Mouse (Mus musculus): ENCODE data around the gene Clasp2.

Clasp2 gene

GRCm38 (mm10) chr9:113741108-113741636, at the start of gene Clasp2:
Clasp2 (plus strand) TSS chr9:113741473.
- no peak; the same call in 1 of the 2 replicates for TF ChIP-seq GATA4 (IDR thresholded peaks at IDR 0.05; ENCODE audit: insufficient replicate concordance, low read length)

GRCm38 (mm10) chr9:113701441-113702160, 39.7 kb upstream of the Clasp2 start:
- TF ChIP-seq GATA4 (IDR thresholded peaks at IDR 0.05; ENCODE audit: insufficient replicate concordance, low read length): no peak

- no peak for TF ChIP-seq GATA4 (IDR thresholded peaks at IDR 0.05; ENCODE audit: insufficient replicate concordance, low read length)
These were observed 35.2 kb upstream of the Clasp2 start for GRCm38 (mm10) chr9:113706108-113706507.

GRCm38 (mm10) chr9:113706841-113707240, 34.4 kb upstream of the Clasp2 start:
- no peak for TF ChIP-seq GATA4 (IDR thresholded peaks at IDR 0.05; ENCODE audit: insufficient replicate concordance, low read length)

GRCm38 (mm10) chr9:113707481-113708360, 33.6 kb upstream of the Clasp2 start, which contains the start of gene Pdcd6ip:
Pdcd6ip (minus strand) TSS chr9:113708259.
- TF ChIP-seq GATA4 (IDR thresholded peaks at IDR 0.05; ENCODE audit: insufficient replicate concordance, low read length): no peak

GRCm38 (mm10) chr9:113708361-113709280, 32.7 kb upstream of the Clasp2 start:
- TF ChIP-seq GATA4 (IDR thresholded peaks at IDR 0.05; ENCODE audit: insufficient replicate concordance, low read length): no peak

- no peak for TF ChIP-seq GATA4 (IDR thresholded peaks at IDR 0.05; ENCODE audit: insufficient replicate concordance, low read length)
These were observed 30.4 kb upstream of the Clasp2 start for GRCm38 (mm10) chr9:113710871-113711270.

GRCm38 (mm10) chr9:113719063-113719462, 22.2 kb upstream of the Clasp2 start:
- TF ChIP-seq GATA4 (IDR thresholded peaks at IDR 0.05; ENCODE audit: insufficient replicate concordance, low read length): no peak

GRCm38 (mm10) chr9:113724646-113725045, 16.6 kb upstream of the Clasp2 start:
- TF ChIP-seq GATA4 (IDR thresholded peaks at IDR 0.05; ENCODE audit: insufficient replicate concordance, low read length): no peak

- TF ChIP-seq GATA4 (IDR thresholded peaks at IDR 0.05; ENCODE audit: insufficient replicate concordance, low read length): no peak
These were observed 15.1 kb upstream of the Clasp2 start for GRCm38 (mm10) chr9:113726131-113726530.

GRCm38 (mm10) chr9:113726991-113727680, 14.1 kb upstream of the Clasp2 start:
- no peak for TF ChIP-seq GATA4 (IDR thresholded peaks at IDR 0.05; ENCODE audit: insufficient replicate concordance, low read length)

- TF ChIP-seq GATA4 (IDR thresholded peaks at IDR 0.05; ENCODE audit: insufficient replicate concordance, low read length): no peak
These were observed 9.7 kb upstream of the Clasp2 start for GRCm38 (mm10) chr9:113731540-113731939.

- no peak for TF ChIP-seq GATA4 (IDR thresholded peaks at IDR 0.05; ENCODE audit: insufficient replicate concordance, low read length)
These were observed 5.4 kb upstream of the Clasp2 start for GRCm38 (mm10) chr9:113735920-113736319.

- TF ChIP-seq GATA4 (IDR thresholded peaks at IDR 0.05; ENCODE audit: insufficient replicate concordance, low read length): no peak
These were observed 3.3 kb upstream of the Clasp2 start for GRCm38 (mm10) chr9:113738021-113738420.

Data from liver, adult (tissue).